Mouse (Mus musculus) heart, postnatal 14 days (tissue): ENCODE data around the gene Hdhd3. TPM values are rescaled to one million over a fixed set of nuclear protein-coding genes. Genes with fewer than 3 reads are reported as not detected.
A peak's percentile ranks its signal among the peaks of the same experiment; 100 is the strongest.

Experiments used
- DNase-seq, 2 experiments: peaks; one replicate each; pipeline ENCODE4 v3.0.0; 2021 to 2022
- intact Hi-C: fragments of 180-260 bp; cut with DNase I; formaldehyde crosslinking; loops from one replicate; pipeline ENCODE4 v1.15.1; 2025
- total RNA-seq, 2 experiments: library from RNA; stranded (reverse); gene quantifications; 2 replicates each; pipeline ENCODE4 v1.2.3; 2021

Hdhd3 gene
- total RNA-seq, 2 experiments from 2014 or later, result 5.0 to 5.4 TPM

DNA sequence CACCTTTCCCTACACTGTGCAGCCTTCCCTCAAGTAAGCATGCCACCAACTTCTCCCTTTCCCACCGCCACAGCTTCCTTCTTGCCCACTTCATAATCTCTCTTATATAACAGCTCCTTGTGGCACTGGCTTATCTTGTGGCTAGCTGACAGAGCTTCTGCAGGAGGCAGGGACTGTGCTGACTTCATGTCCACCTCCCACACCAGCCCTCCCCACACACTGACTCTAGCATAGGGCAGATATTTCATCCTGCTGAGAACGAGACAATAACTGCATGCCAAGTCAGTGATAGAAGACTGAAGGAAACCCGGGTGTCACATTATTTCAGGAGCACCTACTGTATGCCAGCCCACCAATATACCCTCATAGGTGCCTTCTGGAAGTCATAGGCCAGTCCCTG is 12.2 kb upstream of the Hdhd3 start:
- no peak for DNase-seq
- intact Hi-C loops, result loop anchor here (5.0 kb wide), 1 partner anchor 108 kb away; the partner anchor contains the start of genes Cdc26 and Prpf4

DNA sequence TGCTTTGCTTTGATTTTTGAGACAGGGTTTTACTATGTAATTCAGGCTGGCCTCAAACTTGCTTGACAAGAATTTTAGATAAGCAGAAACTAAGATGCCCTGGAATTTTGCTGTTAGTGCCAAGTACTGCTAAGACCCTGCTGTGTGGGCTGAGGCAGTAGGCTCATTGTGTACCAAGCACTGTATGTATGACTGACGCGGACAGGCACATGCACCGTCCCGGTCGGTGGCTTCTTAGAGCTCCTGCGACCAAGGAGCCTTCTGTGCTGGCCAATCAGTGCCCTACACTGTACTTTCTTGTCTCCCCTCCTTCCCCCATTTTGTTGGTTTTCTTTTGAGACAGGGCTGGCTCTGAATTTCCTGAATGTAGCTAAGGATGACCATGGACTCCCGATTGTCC is 11.7 kb upstream of the Hdhd3 start:
- no peak for DNase-seq
- intact Hi-C loops, result loop anchor here (5.0 kb wide), 1 partner anchor 108 kb away; the partner anchor contains the start of genes Cdc26 and Prpf4

- no peak for DNase-seq
- intact Hi-C loops, result no loop called here
Measured at GRCm38 (mm10) chr4:62513998-62514506, 10.8 kb upstream of the Hdhd3 start.

GRCm38 (mm10) chr4:62509946-62510345 is 6.7 kb upstream of the Hdhd3 start:
- intact Hi-C loops, result loop anchor here (5.0 kb wide), 2 partner anchors 53 to 163 kb away; no protein-coding TSS in a partner anchor
- no peak for DNase-seq

DNA sequence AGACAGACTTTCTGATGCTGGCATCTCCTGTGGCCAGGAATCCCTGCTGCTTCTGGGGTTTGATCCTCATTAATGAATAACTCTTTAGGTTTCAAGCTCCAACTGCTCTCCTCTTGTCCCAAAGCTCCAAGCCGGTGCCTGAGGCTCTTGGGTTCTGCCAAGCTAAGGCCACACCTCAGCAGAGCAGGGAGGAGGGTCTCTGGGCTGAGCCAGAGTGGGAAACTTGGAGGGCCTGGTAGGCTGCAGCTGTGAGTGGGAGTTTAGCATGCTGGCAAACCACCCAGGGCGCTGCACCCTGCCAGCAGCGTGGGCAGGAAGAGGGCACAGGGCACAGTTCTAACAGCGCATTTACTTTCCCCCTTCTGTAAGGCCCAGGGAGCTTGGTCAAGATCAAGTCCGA is 5.6 kb upstream of the Hdhd3 start:
- no peak for DNase-seq
- intact Hi-C loops, result loop anchor here (5.0 kb wide), 2 partner anchors 52 to 162 kb away; no protein-coding TSS in a partner anchor

DNA sequence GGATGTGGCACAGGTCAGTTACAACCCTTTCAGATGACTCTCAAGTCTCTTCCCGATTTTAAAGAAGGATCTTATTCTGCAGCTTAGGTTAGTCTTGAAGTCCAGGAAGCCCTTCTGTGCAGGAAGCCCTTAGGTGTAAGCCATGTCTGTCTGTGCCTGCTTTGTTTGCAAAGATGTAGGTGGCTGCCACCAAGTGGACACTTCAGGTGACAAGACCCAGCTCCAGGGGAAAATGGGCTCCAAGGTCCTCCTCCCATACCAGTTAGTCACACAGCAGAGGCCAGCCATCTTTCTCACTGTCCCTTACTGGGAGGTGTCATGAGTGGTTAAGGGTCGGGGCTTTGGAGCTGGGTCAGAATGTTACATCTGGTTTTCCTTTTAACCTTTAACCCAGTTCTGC is 3.5 kb upstream of the Hdhd3 start:
- peak; percentile 37 to 43 for DNase-seq
- intact Hi-C loops, result loop anchor here (5.0 kb wide), 2 partner anchors 49 to 159 kb away; no protein-coding TSS in a partner anchor

DNA sequence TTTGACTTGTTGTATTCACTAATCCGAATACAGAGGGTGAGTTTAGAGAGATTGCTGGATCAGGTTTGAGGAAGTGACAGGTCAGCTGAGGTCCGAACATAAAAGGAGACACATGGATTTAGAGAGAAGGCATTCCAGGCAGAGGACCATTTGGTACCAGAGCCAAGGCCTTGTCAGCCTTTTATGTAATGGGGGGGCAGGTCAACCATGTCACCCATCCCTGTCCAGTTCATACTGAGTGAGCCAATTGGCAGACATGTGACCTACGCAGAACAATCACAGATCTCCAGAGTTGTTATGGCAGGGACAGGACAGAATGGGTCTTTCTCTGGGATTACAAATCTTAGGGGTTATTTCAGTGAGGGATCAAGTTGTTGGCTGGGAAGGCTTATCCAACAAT is 2.7 kb upstream of the Hdhd3 start:
- intact Hi-C loops, result loop anchor here (5.0 kb wide), 2 partner anchors 49 to 159 kb away; no protein-coding TSS in a partner anchor
- DNase-seq, result no peak

GRCm38 (mm10) chr4:62502969-62503368 is 298 bp downstream of the Hdhd3 start:
- no peak for DNase-seq
- intact Hi-C loops, result loop anchor here (2.0 to 5.0 kb wide), 2 partner anchors 16 to 96 kb away; partner anchors contain the start of genes Alad, Cdc26 and Prpf4

GRCm38 (mm10) chr4:62501964-62502732 is 1.1 kb downstream of the Hdhd3 start:
- intact Hi-C loops, result loop anchor here (2.0 to 5.0 kb wide), 2 partner anchors 17 to 95 kb away; partner anchors contain the start of genes Alad, Cdc26 and Prpf4
- DNase-seq, result peak; percentile 88 to 93

GRCm38 (mm10) chr4:62501534-62501933 is 1.7 kb downstream of the Hdhd3 start:
- DNase-seq, result no peak
- intact Hi-C loops, result loop anchor here (5.0 kb wide), 1 partner anchor 94 kb away; the partner anchor contains the start of genes Cdc26 and Prpf4

DNA sequence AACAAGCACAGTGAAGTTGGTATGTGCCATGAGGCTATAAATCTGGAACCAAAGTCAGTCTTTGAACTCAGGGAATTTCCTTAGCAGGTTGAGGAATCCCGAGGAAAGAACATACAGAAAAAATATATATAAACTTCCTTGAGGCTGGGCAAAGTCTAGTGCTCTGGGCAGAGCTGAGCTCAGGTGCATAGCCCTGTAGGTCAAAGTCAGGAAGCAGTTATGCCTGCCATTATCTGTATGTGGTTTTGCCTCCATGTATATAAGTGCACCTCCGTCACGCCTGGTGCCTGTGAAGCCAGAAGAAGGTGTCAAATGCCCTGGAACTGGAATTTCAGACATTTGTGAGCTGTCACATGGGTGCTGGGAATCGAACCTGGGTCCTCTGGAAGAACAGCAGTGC is 2.5 kb downstream of the Hdhd3 start:
- intact Hi-C loops, result loop anchor here (5.0 kb wide), 1 partner anchor 93 kb away; the partner anchor contains the start of genes Cdc26 and Prpf4

DNA sequence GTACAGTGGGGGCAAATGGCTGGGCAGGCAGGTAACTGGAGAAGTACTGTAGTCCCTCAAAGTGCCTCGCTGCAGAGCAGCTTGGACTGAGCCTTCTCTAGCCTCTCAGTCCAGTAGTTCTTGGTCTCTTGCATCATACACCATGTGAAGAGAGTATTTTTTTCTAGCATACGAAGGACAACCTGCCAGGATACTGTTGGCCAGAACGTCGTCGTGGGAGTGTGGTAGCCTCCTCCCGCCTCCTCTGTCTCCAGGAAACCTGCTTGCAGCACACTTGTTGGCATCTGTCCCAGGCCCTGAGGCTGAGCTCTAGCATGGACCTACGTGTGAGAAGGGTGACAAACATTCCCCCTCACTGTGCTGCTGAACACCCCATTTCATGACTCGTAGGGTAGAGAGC is 6.5 kb downstream of the Hdhd3 start:
- intact Hi-C loops, result no loop called here

More for the DNA sequence above, 2.5 kb downstream of the Hdhd3 start:
- DNase-seq, result no peak

DNA sequence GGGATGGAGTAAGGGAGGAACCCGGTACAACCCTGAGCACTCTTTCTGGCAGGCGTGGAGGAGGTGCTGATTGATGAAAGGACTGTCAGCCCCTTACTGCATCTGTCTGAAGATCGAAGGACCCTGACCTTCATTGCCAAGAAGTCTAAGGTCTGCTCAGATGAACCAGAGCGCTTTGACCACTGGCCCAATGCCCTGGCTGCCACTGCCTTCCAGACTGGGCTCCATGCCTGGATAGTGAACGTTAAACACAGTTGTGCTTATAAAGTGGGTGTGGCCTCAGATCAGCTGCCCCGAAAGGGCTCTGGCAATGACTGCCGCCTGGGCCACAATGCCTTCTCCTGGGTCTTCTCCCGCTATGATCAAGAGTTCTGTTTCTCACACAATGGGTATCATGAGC is 7.3 kb downstream of the Hdhd3 start:
- intact Hi-C loops, result no loop called here
- DNase-seq, result peak; percentile 54 to 73

More for the DNA sequence above, 6.5 kb downstream of the Hdhd3 start:
- DNase-seq, result peak; percentile 56 to 58

GRCm38 (mm10) chr4:62494230-62494629 is 9.0 kb downstream of the Hdhd3 start:
- no peak for DNase-seq
- intact Hi-C loops, result no loop called here

- intact Hi-C loops, result no loop called here
- no peak for DNase-seq
Measured at GRCm38 (mm10) chr4:62492682-62493081, 10.6 kb downstream of the Hdhd3 start.

GRCm38 (mm10) chr4:62487914-62488313 is 15.4 kb downstream of the Hdhd3 start:
- no peak for DNase-seq
- intact Hi-C loops, result no loop called here

GRCm38 (mm10) chr4:62487172-62487571 is 16.1 kb downstream of the Hdhd3 start:
- no peak for DNase-seq
- intact Hi-C loops, result no loop called here

DNA sequence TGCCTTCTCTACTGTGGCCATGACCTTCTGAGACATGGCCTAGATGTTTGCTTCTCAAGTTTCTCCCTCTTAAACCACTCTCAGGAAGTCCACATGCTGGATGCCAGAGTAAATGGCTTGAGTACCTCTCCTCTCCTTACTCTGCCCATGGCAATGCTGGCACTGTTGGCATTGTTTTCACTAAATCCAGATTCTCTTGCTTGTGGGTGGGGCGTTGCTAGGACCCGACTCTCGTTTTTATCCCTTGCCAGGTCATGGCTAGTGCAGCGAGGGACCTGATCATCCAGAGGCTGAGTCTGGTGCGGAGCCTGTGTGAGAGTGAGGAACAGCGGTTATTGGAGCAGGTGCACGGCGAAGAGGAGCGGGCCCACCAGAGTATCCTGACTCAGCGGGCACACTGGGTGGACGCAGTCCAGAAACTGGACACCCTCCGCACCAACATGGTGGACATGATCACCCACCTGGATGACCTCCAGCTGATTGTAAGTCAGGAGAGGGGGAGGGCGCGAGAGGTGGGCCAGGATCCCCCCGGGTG is 17.0 kb downstream of the Hdhd3 start:
- no peak for DNase-seq
- intact Hi-C loops, result no loop called here

- DNase-seq, result no peak
- intact Hi-C loops, result no loop called here
Measured at GRCm38 (mm10) chr4:62485450-62486161, 17.7 kb downstream of the Hdhd3 start.

GRCm38 (mm10) chr4:62484928-62485327 is 18.3 kb downstream of the Hdhd3 start:
- DNase-seq, result no peak
- intact Hi-C loops, result no loop called here
